Mouse (Mus musculus): ENCODE data around the gene Gpx3. TPM values are rescaled to one million over a fixed set of nuclear protein-coding genes. Genes with fewer than 3 reads are reported as not detected.

Gpx3 gene
- total and polyA plus RNA-seq, 2 experiments, result 2.0 to 2.7 TPM

DNA sequence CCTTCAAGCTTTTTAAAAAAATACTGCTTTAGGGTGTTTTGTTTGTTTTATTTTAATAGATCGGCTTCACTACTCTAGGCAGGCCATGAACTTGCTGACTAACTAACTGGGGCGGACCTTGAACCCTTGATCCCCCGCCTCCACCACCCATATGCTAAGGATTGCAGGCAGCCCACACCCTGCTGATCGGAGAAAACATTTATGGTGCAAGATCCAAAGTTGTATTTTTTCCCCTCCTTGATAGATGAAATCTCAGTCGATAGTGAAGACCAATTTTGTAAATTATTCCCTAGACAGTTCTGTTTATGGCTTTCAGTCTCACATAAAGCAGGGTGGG is 35.2 kb upstream of the Gpx3 start:
- H3K27me3 ChIP-seq (ENCODE audit: control insufficient read depth, insufficient read depth, low read length), result no peaks in the 10 kb centered on the region
- DNase-seq (ENCODE audit: extremely low read depth, low read depth, low spot score), result peak; percentile 79
- H3K79me2 ChIP-seq (ENCODE audit: control insufficient read depth, insufficient read depth, low read length), result peaks cover 7% of the 10 kb centered on the region; the same call in 1 of the 2 replicates
- H3K4me3 ChIP-seq (ENCODE audit: insufficient read depth, low read depth, low read length), result peak overlapping the region; percentile 89
- peaks cover 6% of the 10 kb centered on the region for H3K4me1 ChIP-seq (ENCODE audit: control insufficient read depth, insufficient read depth, low read length)
- peaks cover 23% of the 10 kb centered on the region for H3K36me3 ChIP-seq (ENCODE audit: control insufficient read depth, insufficient read depth, low read length)
- peak overlapping the region; percentile 93 for H3K9ac ChIP-seq (ENCODE audit: low read depth, low read length)
- WGBS, result 0% methylated on average over 5 of the region's 5 CpGs
- TF ChIP-seq CTCF (IDR thresholded peaks at IDR 0.05; ENCODE audit: low read depth, low read length) (no peak), POLR2A (IDR thresholded peaks at IDR 0.05; ENCODE audit: extremely low read depth, insufficient read depth, low read length) (no peak)
- H3K27ac ChIP-seq (replicated peaks; ENCODE audit: insufficient read depth, low read depth, low read length), result peak overlapping the region; percentile 93

DNA sequence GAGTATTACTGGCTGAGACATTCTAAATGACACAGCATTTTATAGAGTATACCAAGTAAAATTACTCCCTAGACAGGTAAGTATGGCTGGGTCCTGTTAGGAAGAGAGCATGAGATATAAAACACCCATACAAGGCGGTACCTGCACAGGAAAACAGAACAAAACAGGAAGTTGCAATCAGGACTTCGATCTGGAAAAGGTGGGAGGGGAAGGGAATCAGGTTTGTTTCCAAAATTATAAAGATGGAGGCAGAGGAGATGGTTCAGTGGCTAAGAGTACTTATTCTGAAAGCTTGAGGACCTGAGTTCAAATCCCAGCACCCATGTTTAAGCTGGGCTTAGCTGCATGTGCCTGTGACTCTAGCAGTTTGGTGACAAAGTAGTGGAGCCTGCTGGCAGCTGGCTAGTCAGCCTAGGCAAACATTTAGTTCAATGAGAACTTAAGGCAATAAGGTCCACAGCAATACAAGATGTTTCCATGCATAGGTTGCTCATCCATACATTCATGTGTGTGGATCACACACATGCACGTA is 34.3 kb upstream of the Gpx3 start:
- peak; percentile 53 for DNase-seq (ENCODE audit: extremely low read depth, low read depth, low spot score)
- WGBS, result 42% methylated on average over 3 of the region's 3 CpGs
- H3K27ac ChIP-seq (replicated peaks; ENCODE audit: insufficient read depth, low read depth, low read length), result no peak overlapping the region
- peaks cover 26% of the 10 kb centered on the region for H3K36me3 ChIP-seq (ENCODE audit: control insufficient read depth, insufficient read depth, low read length)
- H3K9ac ChIP-seq (ENCODE audit: low read depth, low read length), result no peak overlapping the region
- H3K4me1 ChIP-seq (ENCODE audit: control insufficient read depth, insufficient read depth, low read length), result peaks cover 9% of the 10 kb centered on the region
- no peak overlapping the region for H3K4me3 ChIP-seq (ENCODE audit: insufficient read depth, low read depth, low read length)
- no peaks in the 10 kb centered on the region for H3K27me3 ChIP-seq (ENCODE audit: control insufficient read depth, insufficient read depth, low read length)
- H3K79me2 ChIP-seq (ENCODE audit: control insufficient read depth, insufficient read depth, low read length), result peaks cover 7% of the 10 kb centered on the region; the same call in 1 of the 2 replicates
- TF ChIP-seq CTCF (IDR thresholded peaks at IDR 0.05; ENCODE audit: low read depth, low read length) (no peak), POLR2A (IDR thresholded peaks at IDR 0.05; ENCODE audit: extremely low read depth, insufficient read depth, low read length) (no peak)

DNA sequence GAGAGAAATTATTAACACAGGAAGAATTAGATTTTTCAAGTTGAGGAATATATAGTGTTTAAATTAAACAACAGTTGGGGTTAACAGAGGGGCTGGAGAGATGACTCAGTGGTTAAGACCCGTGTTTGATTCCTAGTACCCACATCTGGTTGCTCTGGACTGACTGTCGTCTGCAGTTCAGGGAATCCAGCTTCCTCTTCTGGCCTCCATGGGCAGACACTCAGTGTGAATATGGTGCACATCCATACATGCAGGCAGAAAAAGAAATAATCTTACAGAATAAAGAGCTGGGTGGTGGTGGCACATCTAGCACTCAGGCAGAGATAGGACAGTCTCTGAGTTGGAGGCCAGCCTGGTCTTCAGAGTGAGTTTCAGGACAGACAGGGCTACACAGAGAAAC is 33.8 kb upstream of the Gpx3 start:
- H3K36me3 ChIP-seq (ENCODE audit: control insufficient read depth, insufficient read depth, low read length), result peaks cover 29% of the 10 kb centered on the region
- no peak overlapping the region for H3K4me3 ChIP-seq (ENCODE audit: insufficient read depth, low read depth, low read length)
- H3K79me2 ChIP-seq (ENCODE audit: control insufficient read depth, insufficient read depth, low read length), result peaks cover 7% of the 10 kb centered on the region; the same call in 1 of the 2 replicates
- no peak overlapping the region for H3K27ac ChIP-seq (replicated peaks; ENCODE audit: insufficient read depth, low read depth, low read length)
- DNase-seq (ENCODE audit: extremely low read depth, low read depth, low spot score), result no peak
- no peak overlapping the region for H3K9ac ChIP-seq (ENCODE audit: low read depth, low read length)
- TF ChIP-seq POLR2A (IDR thresholded peaks at IDR 0.05; ENCODE audit: extremely low read depth, insufficient read depth, low read length) (no peak), CTCF (IDR thresholded peaks at IDR 0.05; ENCODE audit: low read depth, low read length) (no peak)
- H3K4me1 ChIP-seq (ENCODE audit: control insufficient read depth, insufficient read depth, low read length), result peaks cover 9% of the 10 kb centered on the region
- 79% methylated on average over 2 of the region's 2 CpGs for WGBS
- H3K27me3 ChIP-seq (ENCODE audit: control insufficient read depth, insufficient read depth, low read length), result no peaks in the 10 kb centered on the region

DNA sequence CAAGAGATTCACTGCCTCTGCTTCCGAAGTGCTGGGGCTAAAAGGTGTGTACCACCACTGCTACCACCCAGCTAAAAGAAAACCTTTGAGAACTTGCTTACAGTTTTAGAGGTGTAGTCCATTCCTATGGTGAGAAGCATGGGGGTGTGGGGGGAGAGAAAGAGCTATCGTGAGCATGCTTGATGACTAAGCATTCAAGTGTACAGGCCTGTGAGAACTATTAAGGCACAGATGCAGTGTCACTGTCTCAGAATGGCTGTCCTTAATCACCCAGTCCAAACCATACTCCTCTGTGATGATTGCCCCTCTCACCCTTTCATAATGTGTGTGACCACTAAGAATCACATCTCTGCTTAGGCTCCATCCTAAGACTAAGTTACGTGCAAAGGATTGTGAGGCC is 32.9 kb upstream of the Gpx3 start:
- H3K27me3 ChIP-seq (ENCODE audit: control insufficient read depth, insufficient read depth, low read length), result no peaks in the 10 kb centered on the region
- DNase-seq (ENCODE audit: extremely low read depth, low read depth, low spot score), result no peak
- peaks cover 34% of the 10 kb centered on the region for H3K36me3 ChIP-seq (ENCODE audit: control insufficient read depth, insufficient read depth, low read length)
- peaks cover 7% of the 10 kb centered on the region; the same call in 1 of the 2 replicates for H3K79me2 ChIP-seq (ENCODE audit: control insufficient read depth, insufficient read depth, low read length)
- 78% methylated on average over 3 of the region's 3 CpGs for WGBS
- no peak for TF ChIP-seq CTCF (IDR thresholded peaks at IDR 0.05; ENCODE audit: low read depth, low read length)
- TF ChIP-seq POLR2A (IDR thresholded peaks at IDR 0.05; ENCODE audit: extremely low read depth, insufficient read depth, low read length), result no peak
- H3K4me1 ChIP-seq (ENCODE audit: control insufficient read depth, insufficient read depth, low read length), result peaks cover 9% of the 10 kb centered on the region
- no peak overlapping the region for H3K9ac ChIP-seq (ENCODE audit: low read depth, low read length)
- H3K27ac ChIP-seq (replicated peaks; ENCODE audit: insufficient read depth, low read depth, low read length), result no peak overlapping the region
- H3K4me3 ChIP-seq (ENCODE audit: insufficient read depth, low read depth, low read length), result no peak overlapping the region

DNA sequence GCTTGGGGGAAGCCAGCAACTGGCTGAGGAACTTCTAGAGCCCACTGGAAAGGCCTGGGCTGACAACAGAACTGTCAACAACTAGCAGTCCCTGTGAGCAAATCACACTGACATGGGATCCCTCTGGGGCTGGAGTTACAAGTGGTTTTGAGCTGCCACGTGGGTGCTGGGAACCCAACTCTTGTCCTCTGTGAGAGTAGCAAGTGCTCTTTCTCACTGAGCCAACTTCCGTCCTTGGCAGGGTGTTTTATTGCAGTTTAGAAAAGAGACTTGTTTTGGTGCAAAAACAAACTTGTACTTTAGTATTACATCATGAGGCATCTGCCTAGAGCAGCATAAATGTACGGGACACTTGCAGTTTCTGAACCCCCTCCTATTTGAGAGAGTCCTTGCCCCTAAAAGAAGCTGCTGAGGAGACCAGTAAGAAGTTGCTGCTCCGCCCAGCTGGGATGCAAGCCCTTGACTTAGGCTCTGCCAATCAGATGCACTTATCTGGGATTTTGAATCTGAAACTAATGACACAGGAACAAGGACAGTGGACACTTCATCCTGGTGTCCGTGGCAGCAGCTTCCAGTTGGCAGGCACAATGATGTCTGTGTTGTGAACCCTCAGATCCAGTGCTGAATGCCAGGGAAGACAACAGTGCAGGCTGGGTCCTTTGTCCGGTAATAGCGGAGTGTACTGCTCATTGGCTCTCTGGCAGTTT is 30.3 kb upstream of the Gpx3 start:
- H3K4me1 ChIP-seq (ENCODE audit: control insufficient read depth, insufficient read depth, low read length), result peaks cover 9% of the 10 kb centered on the region
- TF ChIP-seq POLR2A (IDR thresholded peaks at IDR 0.05; ENCODE audit: extremely low read depth, insufficient read depth, low read length) (no peak), CTCF (IDR thresholded peaks at IDR 0.05; ENCODE audit: low read depth, low read length) (no peak)
- no peak overlapping the region for H3K4me3 ChIP-seq (ENCODE audit: insufficient read depth, low read depth, low read length)
- 0 out of 2 replicates have a peak overlapping the region, but pooled peaks have one; percentile 21 for H3K27ac ChIP-seq (replicated peaks; ENCODE audit: insufficient read depth, low read depth, low read length)
- 0 out of 2 replicates have a peak, but pooled peaks cover 3% of the 10 kb centered on the region for H3K79me2 ChIP-seq (ENCODE audit: control insufficient read depth, insufficient read depth, low read length)
- H3K36me3 ChIP-seq (ENCODE audit: control insufficient read depth, insufficient read depth, low read length), result peaks cover 34% of the 10 kb centered on the region
- H3K27me3 ChIP-seq (ENCODE audit: control insufficient read depth, insufficient read depth, low read length), result no peaks in the 10 kb centered on the region
- peak; percentile 68 for DNase-seq (ENCODE audit: extremely low read depth, low read depth, low spot score)
- no peak overlapping the region for H3K9ac ChIP-seq (ENCODE audit: low read depth, low read length)
- WGBS, result 34% methylated on average over 7 of the region's 7 CpGs

DNA sequence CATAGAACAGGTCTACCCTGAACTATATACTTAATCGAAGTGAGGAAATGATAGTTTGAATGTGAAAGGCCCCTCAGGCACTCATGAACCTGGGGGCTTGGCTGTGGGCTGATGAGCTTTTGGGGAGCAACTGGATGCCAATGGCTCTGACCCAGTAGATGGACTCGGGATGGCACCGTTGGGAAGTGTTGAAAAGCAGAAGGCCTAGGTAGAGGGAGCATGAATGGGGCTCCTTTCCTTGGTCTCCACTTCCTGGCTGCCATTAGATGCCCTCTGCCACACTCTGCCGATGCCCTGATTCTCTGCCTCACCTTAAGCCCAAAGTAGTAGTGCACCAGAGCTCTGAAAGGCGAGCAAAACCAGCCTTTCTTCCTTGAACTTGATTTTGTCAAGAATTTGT is 26.2 kb upstream of the Gpx3 start:
- no peak overlapping the region for H3K9ac ChIP-seq (ENCODE audit: low read depth, low read length)
- H3K27ac ChIP-seq (replicated peaks; ENCODE audit: insufficient read depth, low read depth, low read length), result no peak overlapping the region
- TF ChIP-seq POLR2A (IDR thresholded peaks at IDR 0.05; ENCODE audit: extremely low read depth, insufficient read depth, low read length) (no peak), CTCF (IDR thresholded peaks at IDR 0.05; ENCODE audit: low read depth, low read length) (no peak)
- 96% methylated on average over 5 of the region's 5 CpGs for WGBS
- DNase-seq (ENCODE audit: extremely low read depth, low read depth, low spot score), result no peak
- H3K27me3 ChIP-seq (ENCODE audit: control insufficient read depth, insufficient read depth, low read length), result no peaks in the 10 kb centered on the region
- peaks cover 5% of the 10 kb centered on the region for H3K4me1 ChIP-seq (ENCODE audit: control insufficient read depth, insufficient read depth, low read length)
- peaks cover 21% of the 10 kb centered on the region for H3K36me3 ChIP-seq (ENCODE audit: control insufficient read depth, insufficient read depth, low read length)
- H3K4me3 ChIP-seq (ENCODE audit: insufficient read depth, low read depth, low read length), result no peak overlapping the region
- no peaks in the 10 kb centered on the region for H3K79me2 ChIP-seq (ENCODE audit: control insufficient read depth, insufficient read depth, low read length)
